Mouse (Mus musculus) splenic B cell, adult 2 months (primary cell): ENCODE measurements at regions not wholly inside any gene's neighbourhood (a gene's known extent, or its start where the extent isn't known, plus 50 kb on each side); places are given as distances from the start of the nearest gene placed in this dataset.

ENCODE experiments used
- DNase-seq: peaks from one replicate; pipeline ENCODE4 v3.0.0-alpha.2; 2011; ENCODE audit warnings: low read depth, low spot score
- H3K27me3 ChIP-seq: 2 replicates; pipeline ENCODE4 v1.6.1; 2012; ENCODE audit warnings: mild to moderate bottlenecking, low read length, moderate library complexity, mixed read lengths; ENCODE audit not compliant: control insufficient read depth, poor library complexity, insufficient read depth, severe bottlenecking
- H3K36me3 ChIP-seq: 2 replicates; pipeline ENCODE4 v1.6.1; 2012; ENCODE audit warnings: mild to moderate bottlenecking, low read length, moderate library complexity, mixed read lengths; ENCODE audit not compliant: control insufficient read depth, poor library complexity, insufficient read depth, severe bottlenecking

DNA sequence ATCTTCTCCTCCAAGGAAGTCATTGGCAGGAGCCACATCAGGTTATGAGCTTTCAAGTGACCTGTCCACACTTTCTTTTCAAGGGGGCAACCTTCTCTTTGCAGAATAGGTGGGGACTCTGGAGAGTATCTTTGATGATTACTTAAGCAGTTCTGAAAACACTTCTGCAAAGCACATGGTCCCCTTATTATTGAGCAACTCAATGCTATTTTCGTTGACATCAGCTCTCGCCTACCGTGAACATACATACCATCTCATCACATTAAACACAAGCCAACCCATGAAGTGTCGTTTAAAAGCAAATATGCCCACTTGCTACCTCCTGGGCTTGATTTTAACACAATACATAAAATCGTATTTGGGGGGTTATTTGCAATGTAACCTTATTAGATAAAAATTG is 141.8 kb downstream of the Maf start:
- DNase-seq = no peak
- H3K27me3 ChIP-seq = no peaks in the 10 kb centered on the region

GRCm38 (mm10) chr8:115562362-115562761 is 145.2 kb downstream of the Maf start:
- Histone ChIP-seq H3K36me3 (no peaks in the 10 kb centered on the region), H3K27me3 (no peaks in the 10 kb centered on the region; the same call in 1 of the 2 replicates)
- DNase-seq = no peak

More for the DNA sequence above, 141.8 kb downstream of the Maf start:
- no peaks in the 10 kb centered on the region for H3K36me3 ChIP-seq

DNA sequence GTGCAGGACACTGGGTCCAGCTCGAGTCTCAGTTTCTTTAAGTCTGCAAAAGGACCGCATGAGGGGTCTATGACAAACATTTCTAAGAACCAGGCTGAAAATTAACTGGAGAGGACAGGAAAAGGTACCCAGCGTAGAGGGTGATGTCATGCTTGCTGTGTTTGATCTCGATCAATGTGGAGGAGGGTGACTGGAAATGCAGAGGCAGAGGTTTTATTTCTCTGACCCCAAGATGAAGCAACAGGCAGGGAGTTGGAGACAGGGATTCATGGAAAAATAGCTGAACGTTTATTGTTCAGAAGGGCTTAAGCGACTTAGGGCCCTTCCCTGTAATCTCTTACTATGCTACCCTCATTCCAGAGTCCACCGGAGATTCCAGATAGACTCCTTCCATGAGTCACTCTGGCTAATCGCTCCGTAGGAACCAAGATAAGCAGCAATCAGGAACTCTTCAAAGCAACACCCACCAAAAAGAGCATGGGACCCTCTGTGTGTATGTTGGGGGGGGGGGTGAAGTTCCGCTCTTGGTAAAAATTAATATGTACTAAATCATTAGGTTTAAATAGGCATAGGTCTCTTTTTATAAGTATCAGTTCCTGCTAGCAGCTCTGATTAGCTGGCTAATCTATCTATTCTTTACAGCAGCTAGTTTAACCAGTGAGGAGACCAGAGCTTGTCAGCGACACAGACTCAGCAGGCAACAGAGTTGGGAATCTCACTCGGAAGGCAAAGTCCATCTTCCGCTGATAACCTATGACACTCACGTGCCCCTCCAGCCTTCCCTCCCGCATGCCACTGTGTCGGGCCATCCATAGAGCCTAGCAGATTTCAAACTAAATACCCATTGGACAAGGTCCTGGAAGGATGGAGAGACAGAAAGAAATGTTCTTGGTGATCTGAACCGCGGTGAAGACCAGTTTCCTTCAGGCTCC is 146.3 kb downstream of the Maf start:
- no peak for DNase-seq
- no peaks in the 10 kb centered on the region for H3K36me3 ChIP-seq
- H3K27me3 ChIP-seq = no peaks in the 10 kb centered on the region; the same call in 1 of the 2 replicates

DNA sequence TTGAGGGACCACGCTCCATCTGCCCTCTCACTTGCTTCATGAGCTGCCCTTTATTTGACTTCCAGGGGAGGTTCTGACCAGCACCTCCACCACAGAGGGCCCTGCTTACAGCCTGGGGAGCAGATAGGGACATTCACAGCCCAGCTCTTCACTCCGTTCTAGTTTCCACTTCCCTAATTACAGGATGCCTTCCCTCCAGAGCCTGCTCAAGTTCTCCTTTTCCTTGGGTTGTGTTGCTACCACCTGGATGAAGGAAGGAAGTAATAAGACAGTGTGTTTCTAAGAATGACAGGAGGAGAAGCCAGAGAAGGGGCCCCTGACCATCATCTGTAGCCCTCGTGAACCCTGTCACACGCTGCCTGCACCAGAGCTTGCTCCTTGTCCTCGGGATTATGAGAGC is 152.1 kb downstream of the Maf start:
- Histone ChIP-seq H3K36me3 (no peaks in the 10 kb centered on the region), H3K27me3 (no peaks in the 10 kb centered on the region; the same call in 1 of the 2 replicates)
- DNase-seq = no peak

DNA sequence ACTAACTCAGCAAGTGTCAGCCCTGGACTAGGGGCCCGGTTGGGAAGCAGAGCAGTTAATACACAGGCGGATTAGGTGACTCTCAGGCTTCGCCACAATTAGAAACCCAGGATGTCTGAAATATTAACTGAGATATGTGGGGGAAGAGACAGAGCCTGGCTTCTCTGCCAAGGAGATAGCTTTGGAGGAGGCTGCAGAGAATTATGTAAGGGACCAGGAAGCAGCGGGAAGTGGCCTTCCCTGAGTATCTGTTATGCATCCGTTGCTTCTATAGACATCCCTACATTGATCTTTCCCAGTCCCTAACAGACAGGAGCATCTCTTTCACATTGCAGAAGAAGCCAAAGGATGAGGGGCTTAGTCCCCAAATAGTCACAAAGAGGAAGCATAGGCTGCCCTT is 153.4 kb downstream of the Maf start:
- DNase-seq = no peak
- no peaks in the 10 kb centered on the region; the same call in 1 of the 2 replicates for H3K27me3 ChIP-seq
- no peaks in the 10 kb centered on the region for H3K36me3 ChIP-seq

- DNase-seq = no peak
- H3K27me3 ChIP-seq = no peaks in the 10 kb centered on the region
- no peaks in the 10 kb centered on the region for H3K36me3 ChIP-seq
These were observed 156.3 kb downstream of the Maf start for GRCm38 (mm10) chr8:115551262-115551661.

DNA sequence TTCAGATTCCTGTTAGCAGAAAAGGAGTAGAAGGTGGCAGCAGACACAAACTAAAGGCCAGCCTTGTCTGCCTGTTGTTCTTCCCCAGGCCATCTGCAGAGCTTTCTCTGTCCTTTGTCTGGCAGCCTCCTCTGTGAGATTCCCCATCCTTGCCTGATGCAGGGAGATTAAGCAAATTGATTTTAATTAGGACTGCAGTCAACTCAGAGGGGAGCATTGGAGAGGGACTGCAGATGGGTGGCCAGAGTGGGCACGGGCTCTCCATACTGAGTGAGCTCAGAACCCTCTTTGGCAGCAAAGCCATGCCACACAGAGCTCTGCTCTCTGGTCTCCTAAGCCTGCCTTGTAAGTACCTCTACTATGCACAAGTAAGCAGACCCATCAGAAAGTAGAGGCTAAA is 158.5 kb downstream of the Maf start:
- no peak for DNase-seq
- no peaks in the 10 kb centered on the region for H3K36me3 ChIP-seq
- no peaks in the 10 kb centered on the region for H3K27me3 ChIP-seq

- no peaks in the 10 kb centered on the region for H3K36me3 ChIP-seq
- no peak for DNase-seq
- no peaks in the 10 kb centered on the region for H3K27me3 ChIP-seq
These were observed 163.5 kb downstream of the Maf start for GRCm38 (mm10) chr8:115544067-115544466.

- DNase-seq = no peak
- H3K27me3 ChIP-seq = no peaks in the 10 kb centered on the region
- H3K36me3 ChIP-seq = no peaks in the 10 kb centered on the region
These were observed 164.7 kb downstream of the Maf start for GRCm38 (mm10) chr8:115542935-115543334.

DNA sequence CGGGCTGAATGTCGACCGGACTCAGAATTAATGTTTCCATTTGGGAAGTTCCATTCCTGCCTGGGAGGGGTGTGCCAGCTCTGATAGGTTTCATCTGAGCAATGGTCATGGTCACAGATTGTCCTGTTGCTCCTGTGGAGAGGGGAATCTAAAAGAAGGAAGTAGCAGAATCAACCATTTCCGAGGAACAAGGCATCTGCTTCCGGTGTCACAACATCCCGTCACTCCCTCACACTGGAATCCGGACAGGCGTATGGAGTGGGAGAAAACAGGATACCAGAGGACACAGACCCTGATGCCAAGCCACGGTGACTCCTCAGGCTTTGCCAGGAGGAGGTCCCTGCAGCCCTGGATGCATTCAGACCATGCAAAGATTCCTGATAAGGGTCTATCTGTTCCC is 168.0 kb downstream of the Maf start:
- no peaks in the 10 kb centered on the region for H3K36me3 ChIP-seq
- no peak for DNase-seq
- no peaks in the 10 kb centered on the region for H3K27me3 ChIP-seq

GRCm38 (mm10) chr8:115538236-115538635 is 169.4 kb downstream of the Maf start:
- Histone ChIP-seq H3K36me3 (no peaks in the 10 kb centered on the region), H3K27me3 (no peaks in the 10 kb centered on the region)
- DNase-seq = no peak

DNA sequence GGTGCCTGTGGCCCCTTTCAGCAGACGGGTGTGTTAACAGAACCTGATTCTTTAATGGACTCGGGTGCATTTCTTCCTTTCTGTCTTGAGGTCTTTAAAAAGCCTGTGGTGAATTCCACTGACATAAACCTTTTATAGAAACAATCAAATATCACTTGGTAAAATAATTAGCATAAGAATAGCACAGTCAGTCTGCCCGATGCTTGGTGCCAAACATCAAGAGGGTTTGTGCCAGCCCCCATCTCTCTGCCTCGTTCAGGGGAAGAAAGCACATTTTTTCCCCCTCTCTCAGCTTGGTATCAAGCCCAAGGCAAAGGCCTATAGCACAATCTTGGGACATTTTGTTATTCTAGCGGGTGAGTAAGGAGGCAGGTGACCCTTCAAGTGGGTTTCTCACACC is 169.8 kb downstream of the Maf start:
- no peaks in the 10 kb centered on the region for H3K36me3 ChIP-seq
- H3K27me3 ChIP-seq = no peaks in the 10 kb centered on the region
- no peak for DNase-seq

DNA sequence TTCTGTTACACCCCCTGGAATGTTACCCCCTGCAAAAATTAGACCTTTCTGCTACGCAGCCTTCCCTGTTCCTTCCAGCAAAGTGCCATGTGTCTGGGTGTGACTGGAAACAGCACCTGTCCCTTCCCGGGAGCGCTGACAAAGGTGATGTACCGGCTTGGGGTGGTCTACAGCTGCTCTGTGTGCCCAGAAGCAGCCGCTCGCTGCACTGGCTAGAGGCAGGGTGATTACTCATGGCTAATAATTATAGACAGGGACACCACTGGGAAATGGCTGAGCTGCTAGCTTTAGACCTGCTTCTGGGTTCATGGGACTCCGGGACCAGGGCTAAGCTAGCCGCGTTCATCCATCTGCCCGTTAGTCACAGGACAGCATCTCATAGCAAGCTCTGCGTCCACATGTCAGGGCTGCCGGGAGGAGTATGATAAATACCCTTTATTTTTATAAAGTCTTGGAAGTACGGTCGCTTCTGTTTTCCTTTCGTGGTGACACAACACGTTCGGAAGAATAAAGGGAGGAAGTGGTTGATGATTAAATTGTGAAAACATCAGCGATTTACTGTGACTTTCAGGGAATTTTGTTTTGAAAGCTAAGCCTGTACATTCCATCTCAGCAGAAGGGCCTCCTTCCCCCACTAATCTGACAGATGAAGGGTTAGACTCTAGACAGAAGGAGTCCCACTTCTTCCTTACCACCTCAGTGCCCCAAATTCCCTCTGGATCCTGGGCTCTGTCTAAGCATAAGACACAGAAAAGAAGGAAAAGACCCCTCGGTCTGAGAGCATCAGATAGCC is 170.8 kb downstream of the Maf start:
- no peak for DNase-seq
- no peaks in the 10 kb centered on the region for H3K36me3 ChIP-seq
- no peaks in the 10 kb centered on the region for H3K27me3 ChIP-seq

DNA sequence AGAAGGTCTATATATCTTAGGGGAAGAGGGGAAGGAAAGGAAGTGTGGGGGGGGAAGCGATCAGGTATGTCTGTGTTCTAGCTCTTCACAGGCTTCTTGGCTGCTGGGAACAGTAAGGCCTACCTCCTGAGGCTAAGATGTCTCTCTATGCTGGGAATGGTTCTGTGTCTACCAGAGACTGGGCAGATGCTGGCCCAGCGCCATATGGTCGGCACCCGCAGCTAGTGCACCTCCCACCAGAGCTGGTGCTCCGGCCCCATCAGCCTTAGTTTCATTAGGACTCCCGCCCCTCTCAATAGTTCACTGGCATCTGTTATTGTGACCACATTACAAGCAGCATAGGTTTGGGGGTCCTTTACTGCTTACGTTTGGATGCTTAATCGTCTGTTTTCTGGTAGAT is 171.6 kb downstream of the Maf start:
- no peaks in the 10 kb centered on the region for H3K36me3 ChIP-seq
- no peak for DNase-seq

DNA sequence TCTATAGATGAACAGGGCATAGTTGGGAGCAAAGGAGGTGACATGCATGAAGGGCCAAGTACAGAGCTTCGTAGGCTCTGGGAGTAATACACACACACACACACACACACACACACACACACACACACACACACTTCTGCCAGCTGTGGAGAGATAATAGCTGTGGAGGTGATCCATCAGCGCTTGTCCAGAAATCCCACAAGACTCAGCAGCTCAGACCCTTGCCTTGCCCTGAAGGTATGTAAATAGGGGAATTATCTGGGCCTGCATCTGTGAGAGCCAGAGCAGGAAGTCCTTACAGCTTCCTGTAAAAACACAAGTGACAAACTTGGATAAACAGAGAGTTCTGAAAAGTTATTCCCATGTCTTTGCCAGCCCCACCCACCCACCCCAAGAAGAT is 173.6 kb downstream of the Maf start:
- no peak for DNase-seq
- no peaks in the 10 kb centered on the region for H3K27me3 ChIP-seq
- no peaks in the 10 kb centered on the region for H3K36me3 ChIP-seq

More for the DNA sequence above, 171.6 kb downstream of the Maf start:
- no peaks in the 10 kb centered on the region for H3K27me3 ChIP-seq
